Mouse (Mus musculus): ENCODE results near the gene 2700097O09Rik.
"Not testable (repeated sequence)": the region's sequence is repeated elsewhere in the genome, so short reads cannot be mapped to it uniquely, and the experiment has no call there.

DNA sequence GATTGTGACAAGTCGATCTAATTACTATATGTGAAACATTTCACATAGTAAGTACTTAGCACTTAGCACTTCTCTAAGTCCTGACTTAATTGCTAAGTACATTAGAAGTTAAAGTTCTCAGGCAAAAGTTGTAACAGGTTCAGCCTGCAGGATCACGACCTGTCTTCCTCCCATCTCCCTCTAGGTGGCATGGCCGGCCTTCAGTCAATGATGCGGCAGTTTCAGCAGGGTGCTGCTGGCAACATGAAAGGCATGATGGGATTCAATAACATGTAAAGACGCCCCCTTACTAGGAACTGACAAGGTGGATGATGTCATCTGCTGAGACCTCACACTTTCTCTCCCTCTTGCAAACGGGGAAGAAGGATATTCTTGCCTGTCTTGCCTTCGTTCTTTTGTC is 32.7 kb upstream of the 2700097O09Rik start:
- not testable (repeated sequence) for TF ChIP-seq CTCF, EP300 (IDR thresholded peaks at IDR 0.05)

All from lung, postnatal 0 days (tissue).